Mouse (Mus musculus) limb, embryonic 14.5 days (tissue): ENCODE measurements around the gene F830045P16Rik. TPM values are rescaled to one million over a fixed set of nuclear protein-coding genes. Genes with fewer than 3 reads are reported as not detected.

ENCODE experiments used
- ATAC-seq: fragments of 200-750 bp; cut with Nextera tagmentation; 2 replicates; pipeline ENCODE4 v1.8.0; 2017; ENCODE audit warnings: low read depth, moderate number of reproducible peaks, moderate TSS enrichment; ENCODE audit not compliant: low FRiP score
- DNase-seq: peaks from one replicate; pipeline ENCODE4 v3.0.0-alpha.2; 2015; ENCODE audit warnings: low spot score
- H3K27ac ChIP-seq: fragments of 300-500 bp; sonication (generic); replicated peaks from 2 replicates; pipeline ENCODE4 v1.5.1; 2014; ENCODE audit warnings: low read depth, mild to moderate bottlenecking, low read length, moderate library complexity, mixed read lengths
- H3K27me3 ChIP-seq: fragments of 300-500 bp; sonication (generic); 2 replicates; pipeline ENCODE4 v1.6.1; 2014; ENCODE audit warnings: low read length, mixed read lengths; ENCODE audit not compliant: control insufficient read depth, insufficient read depth
- H3K36me3 ChIP-seq: fragments of 300-500 bp; sonication (generic); 2 replicates; pipeline ENCODE4 v1.6.1; 2014; ENCODE audit warnings: mild to moderate bottlenecking, low read length, moderate library complexity, mixed read lengths; ENCODE audit not compliant: control insufficient read depth, insufficient read depth
- H3K4me1 ChIP-seq: fragments of 300-500 bp; sonication (generic); 2 replicates; pipeline ENCODE4 v1.6.1; 2014; ENCODE audit warnings: antibody characterized with exemption, low read length, mixed read lengths; ENCODE audit not compliant: control insufficient read depth, insufficient read depth
- H3K4me2 ChIP-seq: fragments of 300-500 bp; sonication (generic); replicated peaks from 2 replicates; pipeline ENCODE4 v1.6.1; 2014; ENCODE audit warnings: low read depth, mild to moderate bottlenecking, low read length, moderate library complexity; ENCODE audit not compliant: severe bottlenecking
- H3K4me3 ChIP-seq: fragments of 300-500 bp; sonication (generic); replicated peaks from 2 replicates; pipeline ENCODE4 v1.5.1; 2014; ENCODE audit warnings: low read length
- H3K9ac ChIP-seq: fragments of 300-500 bp; sonication (generic); 2 replicates; pipeline ENCODE4 v1.6.1; 2014; ENCODE audit warnings: mild to moderate bottlenecking, low read depth, low read length, moderate library complexity; ENCODE audit not compliant: severe bottlenecking
- H3K9me3 ChIP-seq: fragments of 300-500 bp; sonication (generic); 2 replicates; pipeline ENCODE4 v1.6.1; 2016; ENCODE audit warnings: low read length; ENCODE audit not compliant: control insufficient read depth
- POLR2A ChIP-seq: fragments of 200-500 bp; IDR thresholded peaks from 2 replicates; pipeline ENCODE4 v1.8.0; 2012; ENCODE audit warnings: inconsistent platforms, mild to moderate bottlenecking, moderate library complexity, borderline replicate concordance; ENCODE audit not compliant: insufficient read depth, insufficient read length; ENCODE audit errors: extremely low read depth
- WGBS: fragments of 180-500 bp; shearing (Covaris S2); extraction: QIAGEN DNeasy Blood & Tissue Kit; methylation state at CpG from one replicate; pipeline ENCODE4 v1.1.7; 2014; 5-methylcytosine and 5-hydroxymethylcytosine counted together
- polyA plus RNA-seq, 2 experiments: library from polyadenylated mRNA; depleted of rRNA in 1 of 2; stranded (reverse) in 1 of 2; unstranded in 1 of 2; fragments of >200 nt; fragmentation: Nextera tagmentation in 1 of 2; extraction: Ambion mirVana in 1 of 2; gene quantifications; 2 replicates each; pipeline versions ENCODE4 v1.2.1 to v1.2.3; 2012 to 2014

F830045P16Rik gene
- polyA plus RNA-seq, 2 experiments, result 0.22 to 0.34 TPM

GRCm38 (mm10) chr2:129569556-129569955 is 33.2 kb upstream of the F830045P16Rik start:
- Histone ChIP-seq H3K4me2 (no peak overlapping the region), H3K36me3 (no peaks in the 10 kb centered on the region), H3K4me3 (no peak overlapping the region), H3K9ac (no peak overlapping the region), H3K27ac (no peak overlapping the region), H3K27me3 (0 out of 2 replicates have a peak, but pooled peaks cover 4% of the 10 kb centered on the region), H3K9me3 (no peaks in the 10 kb centered on the region), H3K4me1 (peaks cover 8% of the 10 kb centered on the region)
- WGBS, result 60% methylated on average over 5 of the region's 5 CpGs
- no peak for ATAC-seq
- TF ChIP-seq POLR2A, result no peak
- no peak for DNase-seq

- Histone ChIP-seq H3K4me1 (peaks cover 4% of the 10 kb centered on the region), H3K36me3 (no peaks in the 10 kb centered on the region), H3K27me3 (0 out of 2 replicates have a peak, but pooled peaks cover under 1% of the 10 kb centered on the region), H3K9me3 (no peaks in the 10 kb centered on the region), H3K4me2 (no peak overlapping the region), H3K27ac (no peak overlapping the region), H3K4me3 (no peak overlapping the region), H3K9ac (no peak overlapping the region)
- 85% methylated on average over 7 of the region's 7 CpGs for WGBS
- TF ChIP-seq POLR2A, result no peak
- ATAC-seq (no peak), DNase-seq (no peak)
Measured at GRCm38 (mm10) chr2:129569120-129569519, 32.7 kb upstream of the F830045P16Rik start.

- H3K4me3 ChIP-seq, result no peak overlapping the region
- WGBS, result 79% methylated on average over 5 of the region's 5 CpGs
- H3K27me3 ChIP-seq, result no peaks in the 10 kb centered on the region
- DNase-seq (no peak), ATAC-seq (no peak)
- no peak overlapping the region for H3K9ac ChIP-seq
- no peaks in the 10 kb centered on the region for H3K36me3 ChIP-seq
- no peak overlapping the region for H3K4me2 ChIP-seq
- no peaks in the 10 kb centered on the region for H3K9me3 ChIP-seq
- no peak overlapping the region for H3K27ac ChIP-seq
- no peak for TF ChIP-seq POLR2A
- H3K4me1 ChIP-seq, result no peaks in the 10 kb centered on the region
Measured at GRCm38 (mm10) chr2:129563944-129564709, 27.7 kb upstream of the F830045P16Rik start.

GRCm38 (mm10) chr2:129561796-129562195 is 25.4 kb upstream of the F830045P16Rik start:
- ATAC-seq, result no peak
- no peak for DNase-seq
- TF ChIP-seq POLR2A, result no peak

GRCm38 (mm10) chr2:129558875-129559219 is 22.4 kb upstream of the F830045P16Rik start:
- Histone ChIP-seq H3K36me3 (no peaks in the 10 kb centered on the region), H3K27me3 (no peaks in the 10 kb centered on the region), H3K9ac (no peak overlapping the region), H3K4me3 (no peak overlapping the region), H3K27ac (no peak overlapping the region), H3K4me1 (no peaks in the 10 kb centered on the region), H3K4me2 (no peak overlapping the region), H3K9me3 (no peaks in the 10 kb centered on the region)
- no peak for TF ChIP-seq POLR2A
- ATAC-seq (0 out of 2 replicates have a peak, but pooled peaks have one; percentile 30), DNase-seq (no peak)
- 63% methylated on average over 3 of the region's 3 CpGs for WGBS

More at GRCm38 (mm10) chr2:129561796-129562195, 25.4 kb upstream of the F830045P16Rik start:
- no peak overlapping the region for H3K27ac ChIP-seq
- H3K4me2 ChIP-seq, result no peak overlapping the region
- H3K27me3 ChIP-seq, result no peaks in the 10 kb centered on the region
- H3K9ac ChIP-seq, result no peak overlapping the region
- WGBS, result 73% methylated on average over 3 of the region's 3 CpGs
- no peaks in the 10 kb centered on the region for H3K4me1 ChIP-seq
- no peaks in the 10 kb centered on the region for H3K9me3 ChIP-seq
- H3K4me3 ChIP-seq, result no peak overlapping the region
- no peaks in the 10 kb centered on the region for H3K36me3 ChIP-seq
